Mouse (Mus musculus) forebrain, embryonic 11.5 days (tissue): Measurements from ENCODE around the gene Gm28635. TPM values are rescaled to one million over a fixed set of nuclear protein-coding genes. Genes with fewer than 3 reads are reported as not detected.
"Not testable (repeated sequence)": the region's sequence is repeated elsewhere in the genome, so short reads cannot be mapped to it uniquely, and the experiment has no call there.

Experiments used
- ATAC-seq: fragments of 200-750 bp; cut with Nextera tagmentation; replicated peaks from 2 replicates; pipeline ENCODE4 v1.8.0; 2017; ENCODE audit warnings: moderate TSS enrichment; ENCODE audit not compliant: low FRiP score
- DNase-seq: peaks from one replicate; pipeline ENCODE4 v3.0.0-alpha.2; 2017; ENCODE audit warnings: low spot score
- H3K27ac ChIP-seq: fragments of 300-500 bp; sonication (generic); 2 replicates; pipeline ENCODE4 v1.5.1; 2014; ENCODE audit warnings: low read depth, low read length
- H3K27me3 ChIP-seq: fragments of 300-500 bp; sonication (generic); 2 replicates; pipeline ENCODE4 v1.6.1; 2014; ENCODE audit warnings: mild to moderate bottlenecking, low read length, mixed read lengths; ENCODE audit not compliant: control insufficient read depth, insufficient read depth
- H3K36me3 ChIP-seq: fragments of 300-500 bp; sonication (generic); 2 replicates; pipeline ENCODE4 v1.6.1; 2014; ENCODE audit warnings: mild to moderate bottlenecking, low read length, moderate library complexity, mixed read lengths; ENCODE audit not compliant: control insufficient read depth, insufficient read depth
- H3K4me1 ChIP-seq: fragments of 300-500 bp; sonication (generic); replicated peaks from 2 replicates; pipeline ENCODE4 v1.6.1; 2014; ENCODE audit warnings: low read length, mixed read lengths; ENCODE audit not compliant: control insufficient read depth, insufficient read depth
- H3K4me2 ChIP-seq: fragments of 300-500 bp; sonication (generic); 2 replicates; pipeline ENCODE4 v1.6.1; 2014; ENCODE audit warnings: low read depth, mild to moderate bottlenecking, low read length, moderate library complexity, mixed read lengths; ENCODE audit not compliant: severe bottlenecking
- H3K4me3 ChIP-seq: fragments of 300-500 bp; sonication (generic); 2 replicates; pipeline ENCODE4 v1.5.1; 2014; ENCODE audit warnings: low read depth, low read length
- H3K9ac ChIP-seq: fragments of 300-500 bp; sonication (generic); 2 replicates; pipeline ENCODE4 v1.6.1; 2014; ENCODE audit warnings: low read length
- H3K9me3 ChIP-seq: fragments of 300-500 bp; sonication (generic); 2 replicates; pipeline ENCODE4 v1.6.1; 2016; ENCODE audit warnings: low read length, mixed read lengths; ENCODE audit not compliant: control insufficient read depth
- WGBS: fragments of 180-500 bp; shearing (Covaris S2); extraction: QIAGEN DNeasy Blood & Tissue Kit; methylation state at CpG from one replicate; pipeline ENCODE4 v1.1.7; 2014; 5-methylcytosine and 5-hydroxymethylcytosine counted together
- polyA plus RNA-seq: library from polyadenylated mRNA; unstranded; fragments of >200 nt; fragmentation: Nextera tagmentation; extraction: Ambion mirVana; gene quantifications from 2 replicates; pipeline ENCODE4 v1.2.1, GENCODE M21; 2014

Gene Gm28635
- polyA plus RNA-seq, 1 experiment from 2014 or later = not detected

GRCm38 (mm10) chr2:84671535-84671934 is 6.3 kb downstream of the Gm28635 start:
- not testable (repeated sequence) for H3K27ac ChIP-seq, H3K27me3 ChIP-seq, DNase-seq, ATAC-seq, H3K4me3 ChIP-seq, H3K9me3 ChIP-seq, H3K9ac ChIP-seq, H3K4me2 ChIP-seq, H3K4me1 ChIP-seq
- WGBS = 69% methylated on average over 4 of the region's 5 CpGs
- peaks cover 10% of the 10 kb centered on the region; the same call in 1 of the 2 replicates for H3K36me3 ChIP-seq

- under 1% methylated on average over 20 of the region's 20 CpGs for WGBS
- peak within 1 kb of the TSS; percentile 54 for H3K4me2 ChIP-seq
- no peaks in the 10 kb centered on the region for H3K9me3 ChIP-seq
- H3K4me1 ChIP-seq = peaks cover 3% of the 10 kb centered on the region; the same call in 1 of the 2 replicates
- ATAC-seq (peak; percentile 96), DNase-seq (peak; percentile 94)
- H3K27me3 ChIP-seq = no peaks in the 10 kb centered on the region
- peaks cover 10% of the 10 kb centered on the region; the same call in 1 of the 2 replicates for H3K36me3 ChIP-seq
- H3K4me3 ChIP-seq = peak within 1 kb of the TSS; percentile 90
- H3K27ac ChIP-seq = peak within 1 kb of the TSS; percentile 94
- peak within 1 kb of the TSS; percentile 96 for H3K9ac ChIP-seq
These were observed 7.3 kb downstream of the Gm28635 start, which contains the start of gene Selenoh for GRCm38 (mm10) chr2:84670569-84670933. Selenoh (minus strand) TSS chr2:84670770.

DNA sequence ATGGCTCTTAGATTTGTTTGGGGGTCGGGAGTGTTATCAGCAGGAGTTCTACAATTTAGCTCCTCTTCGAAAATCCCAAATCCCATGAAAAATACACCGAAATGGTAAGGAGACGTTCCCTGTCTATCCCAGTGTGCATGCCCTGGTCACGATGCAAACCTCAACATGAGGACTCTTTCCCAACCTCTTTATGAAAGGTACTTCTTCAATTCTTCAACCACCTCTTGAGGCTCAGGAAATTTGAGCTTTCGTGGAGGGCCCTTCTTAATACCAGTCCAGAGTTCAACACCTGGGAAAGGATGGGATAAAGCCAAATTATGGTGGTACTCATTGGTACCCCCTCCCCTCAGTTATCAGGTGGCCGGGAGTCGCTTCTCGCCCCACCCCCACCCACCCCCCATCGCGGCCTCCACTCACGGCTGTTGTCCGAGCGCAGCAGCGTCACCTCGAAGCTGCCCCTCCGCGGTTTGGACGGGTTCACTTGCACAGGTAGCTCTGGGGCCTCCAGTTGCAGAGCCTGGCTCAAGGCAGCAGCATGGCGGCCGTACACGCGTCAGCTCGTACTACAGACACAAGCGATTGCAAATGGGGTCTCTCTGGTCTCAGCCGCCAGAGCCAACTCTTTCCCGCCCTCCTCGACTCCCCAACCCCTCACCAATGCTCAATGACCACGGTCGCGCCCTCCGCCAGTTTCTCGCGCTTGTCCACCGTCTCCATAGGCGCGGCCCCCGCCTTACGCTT is 7.8 kb downstream of the Gm28635 start:
- 2% methylated on average over 39 of the region's 39 CpGs for WGBS
- DNase-seq (no peak), ATAC-seq (peak; percentile 82)
- Histone ChIP-seq H3K27me3 (no peaks in the 10 kb centered on the region), H3K4me3 (peak overlapping the region; percentile 90), H3K36me3 (peaks cover 8% of the 10 kb centered on the region; the same call in 1 of the 2 replicates), H3K27ac (peak overlapping the region; percentile 94), H3K4me1 (peaks cover 3% of the 10 kb centered on the region; the same call in 1 of the 2 replicates), H3K4me2 (peak overlapping the region; percentile 54), H3K9ac (peak overlapping the region; percentile 96), H3K9me3 (no peaks in the 10 kb centered on the region)

- Histone ChIP-seq H3K4me3 (no peak overlapping the region), H3K4me2 (no peak overlapping the region), H3K9ac (no peak overlapping the region), H3K9me3 (no peaks in the 10 kb centered on the region), H3K27ac (no peak overlapping the region), H3K36me3 (no peaks in the 10 kb centered on the region; the same call in 1 of the 2 replicates), H3K4me1 (peaks cover 3% of the 10 kb centered on the region; the same call in 1 of the 2 replicates), H3K27me3 (no peaks in the 10 kb centered on the region)
- WGBS = 68% methylated on average over 12 of the region's 12 CpGs
- no peak for ATAC-seq
- DNase-seq = no peak
These were observed 11.8 kb downstream of the Gm28635 start for GRCm38 (mm10) chr2:84666081-84666480.

- Histone ChIP-seq H3K27me3 (no peaks in the 10 kb centered on the region), H3K4me3 (no peak overlapping the region), H3K36me3 (no peaks in the 10 kb centered on the region), H3K4me1 (no peaks in the 10 kb centered on the region), H3K4me2 (no peak overlapping the region), H3K9me3 (no peaks in the 10 kb centered on the region), H3K27ac (no peak overlapping the region), H3K9ac (no peak overlapping the region)
- 20% methylated on average over 2 of the region's 2 CpGs for WGBS
- ATAC-seq (peak; percentile 52), DNase-seq (peak; percentile 60)
These were observed 15.0 kb downstream of the Gm28635 start for GRCm38 (mm10) chr2:84662866-84663265.

- H3K27me3 ChIP-seq = no peaks in the 10 kb centered on the region
- H3K36me3 ChIP-seq = no peaks in the 10 kb centered on the region
- no peaks in the 10 kb centered on the region for H3K4me1 ChIP-seq
- H3K27ac ChIP-seq = no peak overlapping the region
- H3K9ac ChIP-seq = no peak overlapping the region
- H3K4me3 ChIP-seq = no peak overlapping the region
- no peaks in the 10 kb centered on the region for H3K9me3 ChIP-seq
- H3K4me2 ChIP-seq = no peak overlapping the region
- ATAC-seq (no peak), DNase-seq (no peak)
- WGBS = 64% methylated on average over 3 of the region's 3 CpGs
These were observed 17.6 kb downstream of the Gm28635 start for GRCm38 (mm10) chr2:84660253-84660652.

DNA sequence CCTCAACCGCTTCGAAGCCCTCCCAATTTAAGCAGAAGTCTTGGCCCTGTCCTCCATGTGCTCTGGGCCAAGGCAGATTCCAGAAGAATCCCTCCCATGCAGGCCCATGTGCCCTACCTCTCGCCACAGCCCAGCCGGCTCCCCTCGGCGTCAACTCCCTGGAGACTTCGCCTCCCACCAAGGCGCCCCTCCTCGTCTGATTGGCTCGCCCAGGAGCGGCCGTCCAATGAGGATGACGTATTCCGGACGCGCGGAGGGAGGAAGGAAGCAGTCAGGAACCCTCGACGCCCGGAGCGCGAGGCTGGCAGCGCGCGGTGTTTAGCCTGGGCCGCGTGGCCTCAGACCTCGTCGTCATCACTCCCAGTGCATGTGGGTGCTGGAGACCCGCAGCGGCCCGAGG is 19.0 kb downstream of the Gm28635 start, which contains the start of gene Btbd18:
TSS of gene Btbd18 (plus strand) at position 274 of the 400 bp plus-strand sequence.
- H3K27me3 ChIP-seq = no peaks in the 10 kb centered on the region
- H3K9ac ChIP-seq = no peak within 1 kb of the TSS
- no peaks in the 10 kb centered on the region for H3K36me3 ChIP-seq
- 93% methylated on average over 32 of the region's 32 CpGs for WGBS
- ATAC-seq (0 out of 2 replicates have a peak, but pooled peaks have one; percentile 17), DNase-seq (no peak)
- H3K4me2 ChIP-seq = no peak within 1 kb of the TSS
- no peak within 1 kb of the TSS for H3K27ac ChIP-seq
- no peaks in the 10 kb centered on the region for H3K4me1 ChIP-seq
- no peak within 1 kb of the TSS for H3K4me3 ChIP-seq
- no peaks in the 10 kb centered on the region for H3K9me3 ChIP-seq

GRCm38 (mm10) chr2:84655864-84656263 is 22.0 kb downstream of the Gm28635 start:
- no peak overlapping the region for H3K4me2 ChIP-seq
- no peaks in the 10 kb centered on the region for H3K9me3 ChIP-seq
- H3K27ac ChIP-seq = no peak overlapping the region
- H3K9ac ChIP-seq = no peak overlapping the region
- H3K4me3 ChIP-seq = no peak overlapping the region
- H3K36me3 ChIP-seq = no peaks in the 10 kb centered on the region
- ATAC-seq (no peak), DNase-seq (no peak)
- no peaks in the 10 kb centered on the region for H3K27me3 ChIP-seq
- H3K4me1 ChIP-seq = no peaks in the 10 kb centered on the region
- WGBS = 86% methylated on average over 1 of the region's 1 CpGs

DNA sequence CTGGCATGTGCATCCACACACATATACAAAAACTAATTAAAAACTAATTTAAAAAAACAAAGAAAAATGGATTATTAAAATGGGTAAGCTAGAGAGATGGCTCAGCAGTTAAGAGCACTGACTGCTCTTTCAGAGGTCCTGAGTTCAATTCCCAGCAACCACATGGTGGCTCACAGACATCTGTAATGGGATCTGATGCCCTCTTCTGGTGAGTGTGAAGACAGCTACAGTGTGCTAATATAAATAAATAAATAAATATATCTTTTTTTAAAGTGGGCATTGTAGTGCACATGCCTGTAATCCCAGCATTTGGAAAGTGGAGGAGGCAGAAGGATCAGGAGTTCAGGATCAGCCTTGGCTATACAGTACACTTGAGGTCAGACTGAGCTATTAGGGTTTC is 24.5 kb downstream of the Gm28635 start:
- no peak overlapping the region for H3K4me2 ChIP-seq
- H3K27me3 ChIP-seq = no peaks in the 10 kb centered on the region
- ATAC-seq (no peak), DNase-seq (no peak)
- no peaks in the 10 kb centered on the region for H3K36me3 ChIP-seq
- no peak overlapping the region for H3K9ac ChIP-seq
- no peak overlapping the region for H3K4me3 ChIP-seq
- H3K4me1 ChIP-seq = no peaks in the 10 kb centered on the region
- H3K27ac ChIP-seq = no peak overlapping the region
- H3K9me3 ChIP-seq = no peaks in the 10 kb centered on the region
